Mouse (Mus musculus) hematopoietic stem cell, adult 5-6 weeks (primary cell): ENCODE data around the gene Brca1. TPM values are rescaled to one million over a fixed set of nuclear protein-coding genes. Genes with fewer than 3 reads are reported as not detected.
"Not testable (repeated sequence)": the region's sequence is repeated elsewhere in the genome, so short reads cannot be mapped to it uniquely, and the experiment has no call there.

Experiments used
- ATAC-seq, 2 experiments: fragments of 125-278 bp in 1 of 2; replicated peaks in 1 of 2; 2 replicates each; pipeline ENCODE4 v1.8.0; 2016 to 2017; ENCODE audit warnings: inconsistent platforms in 2 of 2, mild to moderate bottlenecking in 2 of 2, moderate number of reproducible peaks in 2 of 2, low read depth in 1 of 2, moderate TSS enrichment in 1 of 2; ENCODE audit not compliant: low FRiP score in 2 of 2, poor library complexity in 2 of 2, severe bottlenecking in 2 of 2, insufficient read depth in 1 of 2, low TSS enrichment in 1 of 2
- total RNA-seq: library from RNA; stranded (forward); fragments of 172-1452, 232-1000 nt; gene quantifications from 2 replicates; pipeline ENCODE4 v1.2.3, GENCODE M21; 2017

Gene Brca1
- total RNA-seq, 1 experiment from 2014 or later = 42.1 TPM

- peak; percentile 99 for ATAC-seq
These were observed 109.5 kb downstream of the Brca1 start, which contains the start of gene Rpl27 for GRCm38 (mm10) chr11:101442127-101442693. TSS of gene Rpl27 (plus strand) at chr11:101442298.

DNA sequence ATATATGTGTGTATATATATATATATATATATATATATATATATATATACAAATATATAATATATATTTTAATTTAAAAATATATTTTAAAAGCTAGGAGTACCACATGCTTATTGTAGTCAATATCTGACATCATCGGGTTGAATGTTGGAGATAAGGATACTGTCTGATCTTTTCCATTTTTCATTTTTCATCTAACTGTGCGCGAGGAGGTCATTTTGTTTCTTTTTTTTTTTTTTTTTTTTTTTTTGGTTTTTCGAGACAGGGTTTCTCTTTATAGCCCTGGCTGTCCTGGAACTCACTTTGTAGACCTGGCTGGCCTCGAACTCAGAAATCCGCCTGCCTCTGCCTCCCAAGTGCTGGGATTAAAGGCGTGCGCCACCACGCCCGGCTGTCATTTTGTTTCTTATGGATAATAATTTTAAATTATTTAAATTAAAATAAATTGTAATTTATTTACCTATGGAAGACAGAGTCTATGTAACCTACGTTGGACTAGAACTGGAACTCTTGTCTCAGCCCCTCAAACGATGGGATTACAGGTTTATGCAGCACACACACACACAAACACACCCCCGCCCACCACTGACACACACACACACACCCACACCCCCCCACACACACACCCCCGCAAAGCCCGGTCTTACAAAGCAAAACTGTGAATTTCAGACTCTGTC is 110.2 kb downstream of the Brca1 start:
- not testable (repeated sequence) for ATAC-seq

Other genes with a start within 250 kb of the Brca1 start
- 139 and 177 TPM in 2 replicates for gene Becn1, start 249.7 kb downstream of the Brca1 start, total RNA-seq
- 101 and 128 TPM in 2 replicates for gene Psme3, start 235.7 kb downstream of the Brca1 start, total RNA-seq
- gene Aoc2, start 226.9 kb downstream of the Brca1 start, total RNA-seq = 1.1 and 2.6 TPM in 2 replicates
- 0.10 TPM in 1 of 2 replicates, not detected in the other for gene Aoc3, start 221.3 kb downstream of the Brca1 start, total RNA-seq
- not detected in 2 replicates for gene G6pc, start 184.4 kb downstream of the Brca1 start, total RNA-seq
- 46.5 and 52.0 TPM in 2 replicates for gene Aarsd1, start 134.3 kb downstream of the Brca1 start, total RNA-seq
- 1.6 TPM in 1 of 2 replicates, not detected in the other for gene Gm27029, start 127.2 kb downstream of the Brca1 start, total RNA-seq
- gene Rundc1, start 126.9 kb downstream of the Brca1 start, total RNA-seq = 4.8 and 7.0 TPM in 2 replicates
- gene Ptges3l, start 126.6 kb downstream of the Brca1 start, total RNA-seq = 1.0 TPM in 1 of 2 replicates, not detected in the other
- 2,436 and 4,983 TPM in 2 replicates for gene Rpl27, start 109.7 kb downstream of the Brca1 start, total RNA-seq
- gene Ifi35, start 103.5 kb downstream of the Brca1 start, total RNA-seq = 34.3 and 37.2 TPM in 2 replicates
- gene Rnd2, start 87.0 kb downstream of the Brca1 start, total RNA-seq = 5.3 and 5.8 TPM in 2 replicates
- gene Vat1, start 85.7 kb downstream of the Brca1 start, total RNA-seq = 22.9 and 29.3 TPM in 2 replicates
- 85.9 and 90.5 TPM in 2 replicates for gene Nbr1, start 194 bp upstream of the Brca1 start, total RNA-seq
- gene Tmem106a, start 30.3 kb upstream of the Brca1 start, total RNA-seq = 2.6 and 3.9 TPM in 2 replicates
- gene Gm11634, start 47.3 kb upstream of the Brca1 start, total RNA-seq = not detected in 2 replicates
- 10.3 and 20.6 TPM in 2 replicates for gene Rdm1, start 75.2 kb upstream of the Brca1 start, total RNA-seq
- 0.88 and 2.5 TPM in 2 replicates for gene Arl4d, start 113.6 kb upstream of the Brca1 start, total RNA-seq
- gene Dhx8, start 181.0 kb upstream of the Brca1 start, total RNA-seq = 33.5 and 52.1 TPM in 2 replicates
- not detected in 2 replicates for gene Etv4, start 233.4 kb upstream of the Brca1 start, total RNA-seq